Mouse (Mus musculus) bone marrow, adult 2 months (tissue): Measurements from ENCODE around the gene Tuba3a. TPM values are rescaled to one million over a fixed set of nuclear protein-coding genes. Genes with fewer than 3 reads are reported as not detected.

Source experiments
- H3K27ac ChIP-seq: fragments of 200-500 bp; 2 replicates; pipeline ENCODE4 v1.5.1; 2012; ENCODE audit warnings: low read depth, mild to moderate bottlenecking, control low read depth, inconsistent platforms, low read length; ENCODE audit not compliant: control insufficient read depth, poor library complexity, insufficient read depth
- H3K4me1 ChIP-seq: fragments of 200-500 bp; 2 replicates; pipeline ENCODE4 v1.6.1; 2011; ENCODE audit warnings: low read length; ENCODE audit not compliant: control insufficient read depth, insufficient read depth
- H3K4me3 ChIP-seq: fragments of 200-500 bp; replicated peaks from 2 replicates; pipeline ENCODE3; 2011; ENCODE audit warnings: mild to moderate bottlenecking, low read depth, low read length, control low read depth; ENCODE audit not compliant: control insufficient read depth
- CTCF ChIP-seq: fragments of 200-500 bp; IDR thresholded peaks from 2 replicates; pipeline ENCODE4 v1.5.1; 2011; ENCODE audit warnings: low read length, control low read depth; ENCODE audit not compliant: control insufficient read depth, insufficient read depth
- POLR2A ChIP-seq: fragments of 200-500 bp; IDR thresholded peaks from 2 replicates; pipeline ENCODE4 v1.6.1; 2011; ENCODE audit warnings: low read depth, mild to moderate bottlenecking, control low read depth, low read length, borderline replicate concordance; ENCODE audit not compliant: control insufficient read depth
- WGBS: fragments of 180-500 bp; shearing (Covaris S2); methylation state at CpG from one replicate; pipeline ENCODE4 v1.1.7; 2018; 5-methylcytosine and 5-hydroxymethylcytosine counted together
- polyA plus RNA-seq: library from polyadenylated mRNA; stranded (reverse); fragments of >200 nt; gene quantifications from 2 replicates; pipeline ENCODE4 v1.2.4, GENCODE M21; 2011; ENCODE audit warnings: low replicate concordance; ENCODE audit not compliant: missing spikeins, insufficient read depth, insufficient read length

Tuba3a gene
- polyA plus RNA-seq, 1 experiment: not detected

- WGBS: 74% methylated on average over 1 of the region's 1 CpGs
- Histone ChIP-seq H3K4me1 (no peaks in the 10 kb centered on the region), H3K27ac (no peak overlapping the region), H3K4me3 (no peak overlapping the region)
- TF ChIP-seq CTCF (no peak), POLR2A (no peak)
Measured at GRCm38 (mm10) chr6:125300982-125301381, 15.1 kb upstream of the Tuba3a start.

- Histone ChIP-seq H3K27ac (no peak overlapping the region), H3K4me3 (no peak overlapping the region), H3K4me1 (no peaks in the 10 kb centered on the region)
- 46% methylated on average over 5 of the region's 5 CpGs for WGBS
- no peak for TF ChIP-seq POLR2A
- TF ChIP-seq CTCF: no peak
Measured at GRCm38 (mm10) chr6:125297149-125297820, 11.4 kb upstream of the Tuba3a start.

GRCm38 (mm10) chr6:125294049-125294448, 8.2 kb upstream of the Tuba3a start:
- TF ChIP-seq POLR2A (no peak), CTCF (no peak)
- 52% methylated on average over 4 of the region's 4 CpGs for WGBS
- H3K4me1 ChIP-seq: no peaks in the 10 kb centered on the region
- H3K27ac ChIP-seq: no peak overlapping the region
- no peak overlapping the region for H3K4me3 ChIP-seq

- 85% methylated on average over 7 of the region's 7 CpGs for WGBS
- H3K4me1 ChIP-seq: no peaks in the 10 kb centered on the region
Measured at GRCm38 (mm10) chr6:125292256-125292655, 6.4 kb upstream of the Tuba3a start.

GRCm38 (mm10) chr6:125291329-125291728, 5.5 kb upstream of the Tuba3a start:
- 81% methylated on average over 4 of the region's 4 CpGs for WGBS
- no peak overlapping the region for H3K4me3 ChIP-seq
- no peak for TF ChIP-seq POLR2A
- TF ChIP-seq CTCF: no peak
- H3K4me1 ChIP-seq: no peaks in the 10 kb centered on the region
- no peak overlapping the region for H3K27ac ChIP-seq

More at GRCm38 (mm10) chr6:125292256-125292655, 6.4 kb upstream of the Tuba3a start:
- Histone ChIP-seq H3K4me3 (no peak overlapping the region), H3K27ac (no peak overlapping the region)
- TF ChIP-seq CTCF (no peak), POLR2A (no peak)

- TF ChIP-seq CTCF: no peak
- TF ChIP-seq POLR2A: no peak
- no peaks in the 10 kb centered on the region for H3K4me1 ChIP-seq
- 75% methylated on average over 5 of the region's 5 CpGs for WGBS
Measured at GRCm38 (mm10) chr6:125288730-125289129, 2.9 kb upstream of the Tuba3a start.

GRCm38 (mm10) chr6:125286944-125287343, 1.1 kb upstream of the Tuba3a start:
- Histone ChIP-seq H3K4me3 (no peak overlapping the region), H3K27ac (no peak overlapping the region), H3K4me1 (no peaks in the 10 kb centered on the region)
- TF ChIP-seq POLR2A (no peak), CTCF (no peak)
- 82% methylated on average over 4 of the region's 4 CpGs for WGBS

More at GRCm38 (mm10) chr6:125288730-125289129, 2.9 kb upstream of the Tuba3a start:
- Histone ChIP-seq H3K27ac (no peak overlapping the region), H3K4me3 (no peak overlapping the region)

GRCm38 (mm10) chr6:125284751-125285150, 1.1 kb downstream of the Tuba3a start:
- WGBS: 89% methylated on average over 7 of the region's 7 CpGs
- H3K4me3 ChIP-seq: no peak overlapping the region
- no peaks in the 10 kb centered on the region for H3K4me1 ChIP-seq
- H3K27ac ChIP-seq: no peak overlapping the region
- TF ChIP-seq CTCF (no peak), POLR2A (no peak)
